Mouse (Mus musculus) right cerebral cortex, postnatal 4 days (tissue): ENCODE results near the gene Rapsn.
"Not testable (repeated sequence)": the region's sequence is repeated elsewhere in the genome, so short reads cannot be mapped to it uniquely, and the experiment has no call there.

Experiments
- DNase-seq: peaks from one replicate; pipeline ENCODE4 v3.0.0-alpha.2; 2022

The Rapsn gene

GRCm38 (mm10) chr2:91035385-91035784, at the start of gene Rapsn:
Gene Rapsn (plus strand): TSS chr2:91035620.
- DNase-seq = no peak

GRCm38 (mm10) chr2:90986055-90986454, 49.4 kb upstream of the Rapsn start:
- no peak for DNase-seq

GRCm38 (mm10) chr2:91008536-91008935, 26.9 kb upstream of the Rapsn start:
- DNase-seq = no peak

GRCm38 (mm10) chr2:91013881-91014280, 21.5 kb upstream of the Rapsn start:
- DNase-seq = no peak

GRCm38 (mm10) chr2:91015386-91015785, 20.0 kb upstream of the Rapsn start:
- no peak for DNase-seq

GRCm38 (mm10) chr2:91018061-91018788, 17.2 kb upstream of the Rapsn start:
- peak; percentile 52 for DNase-seq

- no peak for DNase-seq
Observed at GRCm38 (mm10) chr2:91019911-91020310, 15.5 kb upstream of the Rapsn start.

GRCm38 (mm10) chr2:91022266-91022665, 13.2 kb upstream of the Rapsn start:
- not testable (repeated sequence) for DNase-seq

GRCm38 (mm10) chr2:91023131-91023530, 12.3 kb upstream of the Rapsn start:
- no peak for DNase-seq

- DNase-seq = no peak
Observed at GRCm38 (mm10) chr2:91023956-91024355, 11.5 kb upstream of the Rapsn start.

GRCm38 (mm10) chr2:91025081-91025516, 10.3 kb upstream of the Rapsn start:
- no peak for DNase-seq

- DNase-seq = no peak
Observed at GRCm38 (mm10) chr2:91026491-91026890, 8.9 kb upstream of the Rapsn start.

- DNase-seq = no peak
Observed at GRCm38 (mm10) chr2:91027391-91028214, 7.8 kb upstream of the Rapsn start.

- no peak for DNase-seq
Observed at GRCm38 (mm10) chr2:91031216-91031615, 4.2 kb upstream of the Rapsn start.

- DNase-seq = no peak
Observed at GRCm38 (mm10) chr2:91033000-91033399, 2.4 kb upstream of the Rapsn start.

- no peak for DNase-seq
Observed at GRCm38 (mm10) chr2:91041786-91042185, 6.4 kb downstream of the Rapsn start.

GRCm38 (mm10) chr2:91042651-91043398, 7.4 kb downstream of the Rapsn start:
- DNase-seq = no peak

- DNase-seq = no peak
Observed at GRCm38 (mm10) chr2:91044727-91045126, 9.3 kb downstream of the Rapsn start.

GRCm38 (mm10) chr2:91045805-91046204, 10.4 kb downstream of the Rapsn start:
- not testable (repeated sequence) for DNase-seq

GRCm38 (mm10) chr2:91047359-91047758, 11.9 kb downstream of the Rapsn start:
- no peak for DNase-seq

- no peak for DNase-seq
Observed at GRCm38 (mm10) chr2:91051917-91052316, 16.5 kb downstream of the Rapsn start.

GRCm38 (mm10) chr2:91052752-91053151, 17.3 kb downstream of the Rapsn start:
- no peak for DNase-seq

- no peak for DNase-seq
Observed at GRCm38 (mm10) chr2:91053181-91053933, 17.9 kb downstream of the Rapsn start.
